Mouse (Mus musculus): ENCODE results near the gene Rexo5. TPM values are rescaled to one million over a fixed set of nuclear protein-coding genes. Genes with fewer than 3 reads are reported as not detected.

Gene Rexo5
- polyA plus RNA-seq, 1 experiment = 31.4 TPM

DNA sequence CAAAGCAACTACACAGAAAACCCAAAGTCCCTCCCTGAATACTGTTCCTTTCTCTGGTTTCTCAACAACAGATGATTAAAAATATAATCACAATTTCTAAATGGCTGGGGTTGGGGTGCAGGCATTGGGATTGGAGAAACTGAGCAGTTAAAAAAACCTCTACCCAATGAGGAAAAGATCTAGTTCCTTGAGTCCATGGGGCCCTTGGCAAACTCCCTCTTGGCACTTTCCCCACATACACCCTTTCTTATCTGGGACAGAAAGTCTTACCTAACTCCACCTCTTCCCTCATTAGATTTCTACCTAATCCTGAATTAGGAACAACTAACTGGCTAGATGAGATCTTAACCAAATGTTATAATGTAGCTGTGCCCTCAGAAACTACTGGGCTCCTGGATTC, 61.2 kb downstream of the Rexo5 start:
- no peaks in the 10 kb centered on the region for H3K27me3 ChIP-seq (ENCODE audit: control insufficient read depth, insufficient read depth, low read length, poor library complexity, severe bottlenecking)
- no peaks in the 10 kb centered on the region for H3K9me3 ChIP-seq (replicated peaks; ENCODE audit: control insufficient read depth, insufficient read depth, low read length, poor library complexity, severe bottlenecking)
- no peak overlapping the region for H3K4me3 ChIP-seq (ENCODE audit: low read depth, low read length)
- no peak overlapping the region for H3K9ac ChIP-seq (ENCODE audit: low read depth, poor library complexity, severe bottlenecking)
- peaks cover 2% of the 10 kb centered on the region for H3K4me1 ChIP-seq (ENCODE audit: control insufficient read depth, insufficient read depth, low read length)
- H3K36me3 ChIP-seq (ENCODE audit: control insufficient read depth, insufficient read depth, low read length, poor library complexity, severe bottlenecking) = peaks cover 17% of the 10 kb centered on the region
- no peak for TF ChIP-seq CTCF (IDR thresholded peaks at IDR 0.05; ENCODE audit: low read depth, low read length)
- no peak for TF ChIP-seq POLR2A (IDR thresholded peaks at IDR 0.05; ENCODE audit: insufficient read depth, low read length)
- TF ChIP-seq EP300 (IDR thresholded peaks at IDR 0.05; ENCODE audit: insufficient read depth, low read depth, low read length) = no peak
- H3K27ac ChIP-seq (ENCODE audit: insufficient read depth, low read length) = no peak overlapping the region

DNA sequence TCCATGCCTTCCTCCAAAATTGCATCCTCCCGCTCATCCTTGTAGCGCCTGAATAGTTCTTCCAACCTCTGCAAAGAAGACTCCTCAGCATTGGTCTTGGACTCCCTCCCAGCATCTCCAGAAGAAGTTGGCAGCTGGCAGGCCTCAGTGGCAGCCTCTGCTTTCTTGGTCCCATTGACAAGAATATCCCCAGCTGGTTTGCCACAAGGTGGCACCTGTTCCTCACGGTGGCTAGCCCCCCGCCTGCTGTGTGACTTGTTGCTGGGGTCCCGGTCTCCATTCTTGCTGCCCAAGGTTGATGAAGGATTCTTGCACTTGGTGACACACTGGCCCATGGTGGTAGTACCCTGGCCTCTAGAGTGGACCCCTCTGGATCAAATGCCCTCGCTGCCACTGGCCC, 65.7 kb downstream of the Rexo5 start:
- Histone ChIP-seq H3K27me3 (ENCODE audit: control insufficient read depth, insufficient read depth, low read length, poor library complexity, severe bottlenecking) (no peaks in the 10 kb centered on the region), H3K4me3 (ENCODE audit: low read depth, low read length) (no peak overlapping the region), H3K36me3 (ENCODE audit: control insufficient read depth, insufficient read depth, low read length, poor library complexity, severe bottlenecking) (peaks cover 13% of the 10 kb centered on the region), H3K4me1 (ENCODE audit: control insufficient read depth, insufficient read depth, low read length) (peaks cover 2% of the 10 kb centered on the region), H3K27ac (ENCODE audit: insufficient read depth, low read length) (peak overlapping the region; percentile 94), H3K9me3 (replicated peaks; ENCODE audit: control insufficient read depth, insufficient read depth, low read length, poor library complexity, severe bottlenecking) (no peaks in the 10 kb centered on the region), H3K9ac (ENCODE audit: low read depth, poor library complexity, severe bottlenecking) (no peak overlapping the region)
- TF ChIP-seq EP300 (IDR thresholded peaks at IDR 0.05; ENCODE audit: insufficient read depth, low read depth, low read length) = no peak
- TF ChIP-seq CTCF (IDR thresholded peaks at IDR 0.05; ENCODE audit: low read depth, low read length) = peak; percentile 51

DNA sequence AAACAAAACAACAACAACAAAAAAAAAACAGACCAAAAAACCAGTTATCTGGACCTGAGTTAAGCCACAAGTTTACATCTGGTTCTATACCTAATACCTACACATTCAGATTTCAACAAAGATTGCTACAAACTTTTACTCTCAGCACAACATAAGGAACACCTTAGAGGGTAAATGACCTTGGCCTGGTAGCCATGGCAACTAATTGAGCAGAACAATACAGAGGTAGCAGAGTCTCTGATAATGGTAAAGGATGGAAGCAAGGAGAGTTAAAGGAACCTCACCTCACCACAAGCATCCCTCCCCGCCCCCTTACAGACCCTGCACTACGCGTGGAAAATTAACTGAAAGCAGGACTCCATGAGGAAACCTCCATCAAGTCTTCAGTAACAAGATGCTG, 66.3 kb downstream of the Rexo5 start:
- peak overlapping the region; percentile 95 for H3K27ac ChIP-seq (ENCODE audit: insufficient read depth, low read length)
- TF ChIP-seq CTCF (IDR thresholded peaks at IDR 0.05; ENCODE audit: low read depth, low read length) (no peak), EP300 (IDR thresholded peaks at IDR 0.05; ENCODE audit: insufficient read depth, low read depth, low read length) (no peak), POLR2A (IDR thresholded peaks at IDR 0.05; ENCODE audit: insufficient read depth, low read length) (no peak)
- no peaks in the 10 kb centered on the region for H3K9me3 ChIP-seq (replicated peaks; ENCODE audit: control insufficient read depth, insufficient read depth, low read length, poor library complexity, severe bottlenecking)
- no peaks in the 10 kb centered on the region for H3K27me3 ChIP-seq (ENCODE audit: control insufficient read depth, insufficient read depth, low read length, poor library complexity, severe bottlenecking)
- peaks cover 2% of the 10 kb centered on the region for H3K4me1 ChIP-seq (ENCODE audit: control insufficient read depth, insufficient read depth, low read length)
- peaks cover 10% of the 10 kb centered on the region; the same call in 1 of the 2 replicates for H3K36me3 ChIP-seq (ENCODE audit: control insufficient read depth, insufficient read depth, low read length, poor library complexity, severe bottlenecking)
- H3K9ac ChIP-seq (ENCODE audit: low read depth, poor library complexity, severe bottlenecking) = peak overlapping the region; percentile 58; the same call in 1 of the 2 replicates
- 0 out of 2 replicates have a peak overlapping the region, but pooled peaks have one; percentile 18 for H3K4me3 ChIP-seq (ENCODE audit: low read depth, low read length)

DNA sequence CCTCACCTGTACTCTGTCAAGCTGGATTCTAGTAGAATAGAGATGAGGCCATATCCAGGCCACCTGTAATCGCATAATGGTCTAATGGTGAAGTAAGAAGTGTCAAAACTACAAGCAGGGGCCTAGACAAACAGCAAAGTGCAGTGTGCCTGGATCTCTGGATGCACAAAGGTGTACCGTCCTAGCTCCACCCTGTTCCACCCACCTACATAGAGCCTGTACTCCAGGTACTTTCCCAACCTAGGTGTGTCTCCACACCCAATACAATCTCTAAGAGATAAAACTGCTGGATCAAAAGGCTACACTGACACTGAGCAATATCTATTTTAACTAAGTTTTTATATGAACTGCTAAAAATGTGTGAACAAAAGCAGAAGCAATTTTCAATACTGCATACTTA, 66.7 kb downstream of the Rexo5 start:
- no peaks in the 10 kb centered on the region for H3K27me3 ChIP-seq (ENCODE audit: control insufficient read depth, insufficient read depth, low read length, poor library complexity, severe bottlenecking)
- H3K4me3 ChIP-seq (ENCODE audit: low read depth, low read length) = no peak overlapping the region
- H3K9me3 ChIP-seq (replicated peaks; ENCODE audit: control insufficient read depth, insufficient read depth, low read length, poor library complexity, severe bottlenecking) = no peaks in the 10 kb centered on the region
- peak overlapping the region; percentile 58; the same call in 1 of the 2 replicates for H3K9ac ChIP-seq (ENCODE audit: low read depth, poor library complexity, severe bottlenecking)
- TF ChIP-seq CTCF (IDR thresholded peaks at IDR 0.05; ENCODE audit: low read depth, low read length) (no peak), EP300 (IDR thresholded peaks at IDR 0.05; ENCODE audit: insufficient read depth, low read depth, low read length) (0 out of 2 replicates have a peak, but pooled peaks have one; percentile 12)
- H3K36me3 ChIP-seq (ENCODE audit: control insufficient read depth, insufficient read depth, low read length, poor library complexity, severe bottlenecking) = peaks cover 9% of the 10 kb centered on the region; the same call in 1 of the 2 replicates
- peaks cover 2% of the 10 kb centered on the region for H3K4me1 ChIP-seq (ENCODE audit: control insufficient read depth, insufficient read depth, low read length)
- H3K27ac ChIP-seq (ENCODE audit: insufficient read depth, low read length) = peak overlapping the region; percentile 95

DNA sequence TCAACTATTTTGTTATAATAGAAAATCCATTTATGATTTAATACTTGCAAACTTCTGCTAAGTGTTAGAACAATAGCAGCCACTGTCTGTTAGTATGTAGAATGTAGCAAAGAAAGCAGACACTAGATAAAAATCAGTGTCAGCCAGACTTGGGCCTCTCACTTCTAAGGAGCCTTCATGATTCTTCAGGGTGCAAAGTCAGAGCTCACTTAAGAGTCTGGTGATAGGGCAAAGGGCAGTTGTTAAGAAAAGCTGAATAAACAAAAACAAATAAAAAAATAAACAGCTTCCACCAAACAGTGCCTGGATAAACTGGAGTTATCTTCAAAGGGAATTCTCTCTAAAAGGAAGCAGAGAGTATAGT, 67.1 kb downstream of the Rexo5 start:
- TF ChIP-seq POLR2A (IDR thresholded peaks at IDR 0.05; ENCODE audit: insufficient read depth, low read length) (no peak), EP300 (IDR thresholded peaks at IDR 0.05; ENCODE audit: insufficient read depth, low read depth, low read length) (no peak), CTCF (IDR thresholded peaks at IDR 0.05; ENCODE audit: low read depth, low read length) (no peak)

DNA sequence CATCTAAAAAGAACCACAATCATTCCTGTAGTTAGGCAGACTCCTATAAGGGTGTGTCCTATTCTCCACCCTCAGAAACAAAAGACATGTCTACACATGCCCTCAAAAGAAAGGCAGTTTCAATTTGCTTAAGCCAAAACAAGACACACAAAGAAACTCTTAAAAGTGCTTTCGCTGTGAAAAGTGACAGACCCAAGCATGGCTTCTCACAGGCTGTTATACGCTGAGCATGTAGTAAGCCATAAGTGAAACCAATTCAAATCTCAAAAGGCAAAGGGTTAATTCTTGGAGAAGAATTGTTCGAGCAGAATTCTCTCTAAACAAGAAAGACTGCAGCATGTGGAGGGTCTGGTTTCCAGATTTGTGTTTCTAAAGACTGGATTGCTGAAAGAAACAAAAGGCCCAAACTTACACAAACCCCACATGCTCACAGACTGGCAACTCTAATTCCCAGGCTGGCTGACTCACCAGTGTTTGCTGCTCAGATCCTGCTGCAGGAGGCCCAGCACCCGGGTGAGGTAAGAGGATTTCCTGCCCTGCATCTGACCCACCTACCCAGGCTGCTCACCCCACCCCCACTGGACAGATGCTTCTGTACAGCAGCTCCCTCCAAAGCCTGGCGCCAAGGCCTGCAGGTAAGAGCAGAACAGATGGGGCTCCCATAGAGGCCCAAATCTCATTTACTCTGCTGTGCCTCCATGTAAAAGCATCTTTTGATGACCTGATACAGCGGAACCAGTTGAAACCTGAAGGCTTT, 67.7 kb downstream of the Rexo5 start:
- H3K27me3 ChIP-seq (ENCODE audit: control insufficient read depth, insufficient read depth, low read length, poor library complexity, severe bottlenecking) = no peaks in the 10 kb centered on the region
- no peaks in the 10 kb centered on the region for H3K9me3 ChIP-seq (replicated peaks; ENCODE audit: control insufficient read depth, insufficient read depth, low read length, poor library complexity, severe bottlenecking)
- TF ChIP-seq POLR2A (IDR thresholded peaks at IDR 0.05; ENCODE audit: insufficient read depth, low read length) = no peak
- peak; percentile 92 for TF ChIP-seq EP300 (IDR thresholded peaks at IDR 0.05; ENCODE audit: insufficient read depth, low read depth, low read length)
- peak overlapping the region; percentile 4 for H3K4me3 ChIP-seq (ENCODE audit: low read depth, low read length)
- H3K36me3 ChIP-seq (ENCODE audit: control insufficient read depth, insufficient read depth, low read length, poor library complexity, severe bottlenecking) = peaks cover 6% of the 10 kb centered on the region; the same call in 1 of the 2 replicates
- H3K27ac ChIP-seq (ENCODE audit: insufficient read depth, low read length) = peak overlapping the region; percentile 100
- peak overlapping the region; percentile 92 for H3K9ac ChIP-seq (ENCODE audit: low read depth, poor library complexity, severe bottlenecking)
- H3K4me1 ChIP-seq (ENCODE audit: control insufficient read depth, insufficient read depth, low read length) = peaks cover 2% of the 10 kb centered on the region

More for the DNA sequence above, 67.1 kb downstream of the Rexo5 start:
- Histone ChIP-seq H3K36me3 (ENCODE audit: control insufficient read depth, insufficient read depth, low read length, poor library complexity, severe bottlenecking) (peaks cover 7% of the 10 kb centered on the region; the same call in 1 of the 2 replicates), H3K9me3 (replicated peaks; ENCODE audit: control insufficient read depth, insufficient read depth, low read length, poor library complexity, severe bottlenecking) (no peaks in the 10 kb centered on the region), H3K27ac (ENCODE audit: insufficient read depth, low read length) (peak overlapping the region; percentile 100), H3K9ac (ENCODE audit: low read depth, poor library complexity, severe bottlenecking) (no peak overlapping the region), H3K4me1 (ENCODE audit: control insufficient read depth, insufficient read depth, low read length) (peaks cover 2% of the 10 kb centered on the region), H3K4me3 (ENCODE audit: low read depth, low read length) (no peak overlapping the region), H3K27me3 (ENCODE audit: control insufficient read depth, insufficient read depth, low read length, poor library complexity, severe bottlenecking) (no peaks in the 10 kb centered on the region)

Data from ES-Bruce4 (cell line).